Mouse (Mus musculus) regulatory T cell (primary cell): ENCODE data around the gene Iqcf4.

Experiments used
- in situ Hi-C: fragments of 300-600 bp; cut with MboI, MseI; formaldehyde crosslinking; loops from one replicate; pipeline ENCODE4 v1.15.1; 2025; ENCODE audit warnings: high pct_unique_total_duplicates

The Iqcf4 gene

GRCm38 (mm10) chr9:106570896-106571295, at the start of gene Iqcf4:
Gene Iqcf4 (minus strand): TSS chr9:106570996.
- in situ Hi-C loops, result no loop called here

- in situ Hi-C loops, result no loop called here
Observed at GRCm38 (mm10) chr9:106617496-106617895, 46.7 kb upstream of the Iqcf4 start.

GRCm38 (mm10) chr9:106616306-106616705, 45.5 kb upstream of the Iqcf4 start:
- in situ Hi-C loops, result no loop called here

GRCm38 (mm10) chr9:106614616-106615015, 43.8 kb upstream of the Iqcf4 start:
- in situ Hi-C loops, result no loop called here

- in situ Hi-C loops, result no loop called here
Observed at GRCm38 (mm10) chr9:106613951-106614350, 43.2 kb upstream of the Iqcf4 start.

GRCm38 (mm10) chr9:106610727-106611126, 39.9 kb upstream of the Iqcf4 start:
- in situ Hi-C loops, result no loop called here

GRCm38 (mm10) chr9:106600546-106600945, 29.8 kb upstream of the Iqcf4 start:
- in situ Hi-C loops, result no loop called here

GRCm38 (mm10) chr9:106598466-106598865, 27.7 kb upstream of the Iqcf4 start:
- in situ Hi-C loops, result loop anchor here (5.0 kb wide), 1 partner anchor 54 kb away; no protein-coding TSS in a partner anchor

GRCm38 (mm10) chr9:106595836-106596235, 25.0 kb upstream of the Iqcf4 start:
- in situ Hi-C loops, result loop anchor here (5.0 kb wide), 1 partner anchor 56 kb away; no protein-coding TSS in a partner anchor

GRCm38 (mm10) chr9:106595402-106595801, 24.6 kb upstream of the Iqcf4 start:
- in situ Hi-C loops, result loop anchor here (5.0 kb wide), 1 partner anchor 57 kb away; no protein-coding TSS in a partner anchor

- in situ Hi-C loops, result no loop called here
Observed at GRCm38 (mm10) chr9:106592158-106592557, 21.4 kb upstream of the Iqcf4 start.

- in situ Hi-C loops, result no loop called here
Observed at GRCm38 (mm10) chr9:106582552-106582951, 11.8 kb upstream of the Iqcf4 start.

- in situ Hi-C loops, result no loop called here
Observed at GRCm38 (mm10) chr9:106580016-106580415, 9.2 kb upstream of the Iqcf4 start.

- in situ Hi-C loops, result no loop called here
Observed at GRCm38 (mm10) chr9:106576112-106576511, 5.3 kb upstream of the Iqcf4 start.

GRCm38 (mm10) chr9:106573366-106573765, 2.6 kb upstream of the Iqcf4 start:
- in situ Hi-C loops, result no loop called here

- in situ Hi-C loops, result no loop called here
Observed at GRCm38 (mm10) chr9:106572186-106572585, 1.4 kb upstream of the Iqcf4 start.

- in situ Hi-C loops, result no loop called here
Observed at GRCm38 (mm10) chr9:106566437-106566836, 4.4 kb downstream of the Iqcf4 start.

GRCm38 (mm10) chr9:106564025-106564424, 6.8 kb downstream of the Iqcf4 start:
- in situ Hi-C loops, result no loop called here

GRCm38 (mm10) chr9:106562291-106562690, 8.5 kb downstream of the Iqcf4 start:
- in situ Hi-C loops, result no loop called here

- in situ Hi-C loops, result no loop called here
Observed at GRCm38 (mm10) chr9:106561531-106561930, 9.3 kb downstream of the Iqcf4 start, which contains the start of gene Iqcf3. Gene Iqcf3 (minus strand): TSS chr9:106561631.

- in situ Hi-C loops, result no loop called here
Observed at GRCm38 (mm10) chr9:106534975-106535374, 35.8 kb downstream of the Iqcf4 start.

GRCm38 (mm10) chr9:106534296-106534695, 36.5 kb downstream of the Iqcf4 start:
- in situ Hi-C loops, result no loop called here

GRCm38 (mm10) chr9:106531833-106532232, 39.0 kb downstream of the Iqcf4 start:
- in situ Hi-C loops, result no loop called here

- in situ Hi-C loops, result no loop called here
Observed at GRCm38 (mm10) chr9:106519909-106520308, 50.9 kb downstream of the Iqcf4 start.
